10 mouse cellular contexts compared by ENCODE assay signal in genomic region chr5:119097576-119098193, GRCm38 (mm10).
DNase-seq lines count a peak whose midpoint lies in the region; ATAC-seq lines count a peak whose summit lies in the region.
"Had no signal": no experiment of that assay in that cellular context is flagged by ENCODE, and none has a peak within 500 bp of the region (broad histone marks: within the 10 kb centered on the region; RNA-seq: fewer than 3 reads in every experiment).

No protein-coding gene starts in this region.

- peak overlapping the region; percentile 37 for H3K4me3 ChIP-seq in lung, embryonic 16.5 days (ENCODE audit: low read length)
- peak overlapping the region; percentile 44 for H3K4me3 ChIP-seq in forebrain, embryonic 10.5 days
- H3K4me3 ChIP-seq in limb, embryonic 10.5 days: peak overlapping the region; percentile 42
- peak overlapping the region; percentile 27 for H3K4me3 ChIP-seq in stomach, embryonic 15.5 days (replicated peaks)

- ATAC-seq in lung, embryonic 16.5 days (ENCODE audit: low read depth): no peak
- no peak for ATAC-seq in stomach, embryonic 15.5 days (ENCODE audit: insufficient read depth, low FRiP score, low read depth)

- peak overlapping the region; percentile 63 for H3K9ac ChIP-seq in lung, embryonic 16.5 days (ENCODE audit: low read length)
- no peak overlapping the region for H3K9ac ChIP-seq in stomach, embryonic 15.5 days

- H3K27me3 ChIP-seq in lung, embryonic 16.5 days (ENCODE audit: control insufficient read depth, insufficient read depth, low read depth, low read length): no peaks in the 10 kb centered on the region
- H3K27me3 ChIP-seq in forebrain, embryonic 10.5 days (ENCODE audit: poor library complexity, severe bottlenecking): peaks cover 49% of the 10 kb centered on the region
- peaks cover 67% of the 10 kb centered on the region for H3K27me3 ChIP-seq in limb, embryonic 10.5 days (ENCODE audit: low read depth, poor library complexity, severe bottlenecking)
- H3K27me3 ChIP-seq in stomach, embryonic 15.5 days (replicated peaks): no peaks in the 10 kb centered on the region

- no peak overlapping the region for H3K27ac ChIP-seq in lung, embryonic 16.5 days (ENCODE audit: low read length)
- peak overlapping the region; percentile 78 for H3K27ac ChIP-seq in forebrain, embryonic 10.5 days
- peak overlapping the region; percentile 71 for H3K27ac ChIP-seq in limb, embryonic 10.5 days
- no peak overlapping the region for H3K27ac ChIP-seq in stomach, embryonic 15.5 days

- H3K9me3 ChIP-seq in lung, embryonic 16.5 days (ENCODE audit: control insufficient read depth, low read length): no peaks in the 10 kb centered on the region
- H3K9me3 ChIP-seq in forebrain, embryonic 10.5 days: no peaks in the 10 kb centered on the region
- no peaks in the 10 kb centered on the region for H3K9me3 ChIP-seq in limb, embryonic 10.5 days (replicated peaks)
- H3K9me3 ChIP-seq in stomach, embryonic 15.5 days: no peaks in the 10 kb centered on the region

- no peaks in the 10 kb centered on the region for H3K36me3 ChIP-seq in lung, embryonic 16.5 days (ENCODE audit: control insufficient read depth, insufficient read depth, low read length)
- H3K36me3 ChIP-seq in forebrain, embryonic 10.5 days (replicated peaks): no peaks in the 10 kb centered on the region
- H3K36me3 ChIP-seq in limb, embryonic 10.5 days: no peaks in the 10 kb centered on the region
- no peaks in the 10 kb centered on the region for H3K36me3 ChIP-seq in stomach, embryonic 15.5 days

- peak overlapping the region; percentile 60 for H3K4me2 ChIP-seq in lung, embryonic 16.5 days (ENCODE audit: low read depth, low read length)
- peak overlapping the region; percentile 52 for H3K4me2 ChIP-seq in stomach, embryonic 15.5 days

- H3K4me1 ChIP-seq in lung, embryonic 16.5 days (replicated peaks; ENCODE audit: control insufficient read depth, insufficient read depth, low read length): no peaks in the 10 kb centered on the region
- H3K4me1 ChIP-seq in forebrain, embryonic 10.5 days: peaks cover 32% of the 10 kb centered on the region
- peaks cover 20% of the 10 kb centered on the region for H3K4me1 ChIP-seq in limb, embryonic 10.5 days
- no peaks in the 10 kb centered on the region for H3K4me1 ChIP-seq in stomach, embryonic 15.5 days

- WGBS in lung, embryonic 16.5 days: 0% methylated on average over 17 of the region's 17 CpGs
- WGBS in forebrain, embryonic 10.5 days: 1% methylated on average over 17 of the region's 17 CpGs
- WGBS in limb, embryonic 10.5 days: 9% methylated on average over 17 of the region's 17 CpGs
- 4% methylated on average over 17 of the region's 17 CpGs for WGBS in stomach, embryonic 15.5 days

- DNase-seq in lung, postnatal 25 days (ENCODE audit: low spot score): no peak
- peak; percentile 31 for DNase-seq in forebrain, embryonic 10.5 days (ENCODE audit: extremely low spot score, low spot score)
- peak; percentile 46 for DNase-seq in limb, embryonic 10.5 days (ENCODE audit: low spot score)
- no peak for DNase-seq in frontal cortex, postnatal 25 days (ENCODE audit: low spot score in 2 of 2)
- DNase-seq in right cerebral cortex, adult 2 months (ENCODE audit: low spot score in 2 of 2): no peak
- no peak for DNase-seq in spleen, adult 12 weeks (ENCODE audit: low spot score)
- DNase-seq: lung, postnatal 4 days; right cerebral cortex, postnatal 14 days had no signal

Comparison
In these comparisons a context has a peak if more than half of its experiments do, and no peak if none do; other contexts are left out.
1. H3K27ac ChIP-seq: peak in forebrain, embryonic 10.5 days (single experiment) and limb, embryonic 10.5 days (single experiment); none in lung, embryonic 16.5 days (single experiment) and stomach, embryonic 15.5 days (single experiment).
2. DNase-seq: peak in forebrain, embryonic 10.5 days (single experiment) and limb, embryonic 10.5 days (single experiment); none in lung, postnatal 25 days (single experiment), frontal cortex, postnatal 25 days (0 of 2), right cerebral cortex, adult 2 months (0 of 2) and spleen, adult 12 weeks (single experiment).
3. Peak in every context shown above with its lines, with median percentiles within 50 percentile points of each other: H3K4me3 ChIP-seq.